Mouse (Mus musculus): ENCODE measurements around the gene Fbxl16.

GRCm38 (mm10) chr17:25810890-25811289, 2.0 kb downstream of the Fbxl16 start:
- TF ChIP-seq POLR2A (IDR thresholded peaks at IDR 0.05; ENCODE audit: low read depth, low read length) (no peak), CTCF (IDR thresholded peaks at IDR 0.05; ENCODE audit: extremely low read depth, insufficient read depth, insufficient read length, insufficient replicate concordance) (no peak)
